Mouse (Mus musculus): ENCODE measurements around the gene Gas6.

Gas6 gene

GRCm38 (mm10) chr8:13530401-13530800, 36.1 kb upstream of the Gas6 start:
- Histone ChIP-seq H3K36me3 (ENCODE audit: insufficient read depth, low read length) (no peaks in the 10 kb centered on the region), H3K4me1 (replicated peaks; ENCODE audit: low read depth, low read length) (no peaks in the 10 kb centered on the region), H3K4me3 (replicated peaks; ENCODE audit: low read length) (no peak overlapping the region), H3K27me3 (ENCODE audit: insufficient read depth, low read length) (peaks cover 11% of the 10 kb centered on the region; the same call in 1 of the 2 replicates), H3K9me3 (ENCODE audit: low read length) (peaks cover 6% of the 10 kb centered on the region)
- TF ChIP-seq NANOG (IDR thresholded peaks at IDR 0.05; ENCODE audit: borderline replicate concordance, low read length), result no peak
- TF ChIP-seq POU5F1 (IDR thresholded peaks at IDR 0.05; ENCODE audit: borderline replicate concordance, low read length), result no peak
- no peak for TF ChIP-seq CTCF (conservative IDR thresholded peaks at IDR 0.05; ENCODE audit: low read length)

- no peak for TF ChIP-seq NANOG (IDR thresholded peaks at IDR 0.05; ENCODE audit: borderline replicate concordance, low read length)
- TF ChIP-seq POU5F1 (IDR thresholded peaks at IDR 0.05; ENCODE audit: borderline replicate concordance, low read length), result no peak
- TF ChIP-seq CTCF (conservative IDR thresholded peaks at IDR 0.05; ENCODE audit: low read length), result no peak
- no peaks in the 10 kb centered on the region for H3K4me1 ChIP-seq (replicated peaks; ENCODE audit: low read depth, low read length)
- peaks cover 11% of the 10 kb centered on the region; the same call in 1 of the 2 replicates for H3K27me3 ChIP-seq (ENCODE audit: insufficient read depth, low read length)
- no peak overlapping the region for H3K4me3 ChIP-seq (replicated peaks; ENCODE audit: low read length)
- no peaks in the 10 kb centered on the region for H3K36me3 ChIP-seq (ENCODE audit: insufficient read depth, low read length)
- peaks cover 6% of the 10 kb centered on the region for H3K9me3 ChIP-seq (ENCODE audit: low read length)
Observed at GRCm38 (mm10) chr8:13529891-13530316, 35.6 kb upstream of the Gas6 start.

GRCm38 (mm10) chr8:13529011-13529840, 34.9 kb upstream of the Gas6 start:
- H3K4me3 ChIP-seq (replicated peaks; ENCODE audit: low read length), result no peak overlapping the region
- peaks cover 6% of the 10 kb centered on the region for H3K9me3 ChIP-seq (ENCODE audit: low read length)
- H3K27me3 ChIP-seq (ENCODE audit: insufficient read depth, low read length), result peaks cover 11% of the 10 kb centered on the region; the same call in 1 of the 2 replicates
- H3K36me3 ChIP-seq (ENCODE audit: insufficient read depth, low read length), result no peaks in the 10 kb centered on the region
- TF ChIP-seq POU5F1 (IDR thresholded peaks at IDR 0.05; ENCODE audit: borderline replicate concordance, low read length) (no peak), CTCF (conservative IDR thresholded peaks at IDR 0.05; ENCODE audit: low read length) (no peak), NANOG (IDR thresholded peaks at IDR 0.05; ENCODE audit: borderline replicate concordance, low read length) (no peak)
- no peaks in the 10 kb centered on the region for H3K4me1 ChIP-seq (replicated peaks; ENCODE audit: low read depth, low read length)

- Histone ChIP-seq H3K36me3 (ENCODE audit: insufficient read depth, low read length) (no peaks in the 10 kb centered on the region), H3K9me3 (ENCODE audit: low read length) (no peaks in the 10 kb centered on the region), H3K4me1 (replicated peaks; ENCODE audit: low read depth, low read length) (no peaks in the 10 kb centered on the region), H3K27me3 (ENCODE audit: insufficient read depth, low read length) (peaks cover 15% of the 10 kb centered on the region; the same call in 1 of the 2 replicates), H3K4me3 (replicated peaks; ENCODE audit: low read length) (no peak overlapping the region)
- TF ChIP-seq POU5F1 (IDR thresholded peaks at IDR 0.05; ENCODE audit: borderline replicate concordance, low read length), result no peak
- TF ChIP-seq CTCF (conservative IDR thresholded peaks at IDR 0.05; ENCODE audit: low read length), result no peak
- no peak for TF ChIP-seq NANOG (IDR thresholded peaks at IDR 0.05; ENCODE audit: borderline replicate concordance, low read length)
Observed at GRCm38 (mm10) chr8:13521392-13521791, 27.1 kb upstream of the Gas6 start.

- peaks cover 15% of the 10 kb centered on the region; the same call in 1 of the 2 replicates for H3K27me3 ChIP-seq (ENCODE audit: insufficient read depth, low read length)
- no peaks in the 10 kb centered on the region for H3K36me3 ChIP-seq (ENCODE audit: insufficient read depth, low read length)
- no peak for TF ChIP-seq NANOG (IDR thresholded peaks at IDR 0.05; ENCODE audit: borderline replicate concordance, low read length)
- no peak for TF ChIP-seq CTCF (conservative IDR thresholded peaks at IDR 0.05; ENCODE audit: low read length)
- no peak for TF ChIP-seq POU5F1 (IDR thresholded peaks at IDR 0.05; ENCODE audit: borderline replicate concordance, low read length)
- H3K4me3 ChIP-seq (replicated peaks; ENCODE audit: low read length), result no peak overlapping the region
- no peaks in the 10 kb centered on the region for H3K4me1 ChIP-seq (replicated peaks; ENCODE audit: low read depth, low read length)
- no peaks in the 10 kb centered on the region for H3K9me3 ChIP-seq (ENCODE audit: low read length)
Observed at GRCm38 (mm10) chr8:13520349-13520748, 26.1 kb upstream of the Gas6 start.

- Histone ChIP-seq H3K4me1 (replicated peaks; ENCODE audit: low read depth, low read length) (no peaks in the 10 kb centered on the region), H3K27me3 (ENCODE audit: insufficient read depth, low read length) (peaks cover 15% of the 10 kb centered on the region; the same call in 1 of the 2 replicates), H3K9me3 (ENCODE audit: low read length) (no peaks in the 10 kb centered on the region), H3K36me3 (ENCODE audit: insufficient read depth, low read length) (no peaks in the 10 kb centered on the region), H3K4me3 (replicated peaks; ENCODE audit: low read length) (no peak overlapping the region)
- TF ChIP-seq NANOG (IDR thresholded peaks at IDR 0.05; ENCODE audit: borderline replicate concordance, low read length) (no peak), CTCF (conservative IDR thresholded peaks at IDR 0.05; ENCODE audit: low read length) (no peak), POU5F1 (IDR thresholded peaks at IDR 0.05; ENCODE audit: borderline replicate concordance, low read length) (no peak)
Observed at GRCm38 (mm10) chr8:13519503-13519902, 25.2 kb upstream of the Gas6 start.

GRCm38 (mm10) chr8:13517284-13517781, 23.0 kb upstream of the Gas6 start:
- Histone ChIP-seq H3K4me3 (replicated peaks; ENCODE audit: low read length) (no peak overlapping the region), H3K36me3 (ENCODE audit: insufficient read depth, low read length) (no peaks in the 10 kb centered on the region), H3K4me1 (replicated peaks; ENCODE audit: low read depth, low read length) (no peaks in the 10 kb centered on the region), H3K27me3 (ENCODE audit: insufficient read depth, low read length) (peaks cover 10% of the 10 kb centered on the region; the same call in 1 of the 2 replicates), H3K9me3 (ENCODE audit: low read length) (no peaks in the 10 kb centered on the region)
- TF ChIP-seq CTCF (conservative IDR thresholded peaks at IDR 0.05; ENCODE audit: low read length) (no peak), POU5F1 (IDR thresholded peaks at IDR 0.05; ENCODE audit: borderline replicate concordance, low read length) (no peak)

GRCm38 (mm10) chr8:13516728-13517127, 22.4 kb upstream of the Gas6 start:
- no peak for TF ChIP-seq CTCF (conservative IDR thresholded peaks at IDR 0.05; ENCODE audit: low read length)
- TF ChIP-seq POU5F1 (IDR thresholded peaks at IDR 0.05; ENCODE audit: borderline replicate concordance, low read length), result no peak
- no peak for TF ChIP-seq NANOG (IDR thresholded peaks at IDR 0.05; ENCODE audit: borderline replicate concordance, low read length)
- H3K4me1 ChIP-seq (replicated peaks; ENCODE audit: low read depth, low read length), result no peaks in the 10 kb centered on the region
- H3K27me3 ChIP-seq (ENCODE audit: insufficient read depth, low read length), result peaks cover 7% of the 10 kb centered on the region; the same call in 1 of the 2 replicates
- no peaks in the 10 kb centered on the region for H3K36me3 ChIP-seq (ENCODE audit: insufficient read depth, low read length)
- H3K9me3 ChIP-seq (ENCODE audit: low read length), result no peaks in the 10 kb centered on the region
- no peak overlapping the region for H3K4me3 ChIP-seq (replicated peaks; ENCODE audit: low read length)
